Mouse (Mus musculus): Measurements from ENCODE around the gene Sdf2l1. TPM values are rescaled to one million over a fixed set of nuclear protein-coding genes. Genes with fewer than 3 reads are reported as not detected.

Gene Sdf2l1
- polyA plus RNA-seq, 1 experiment from 2014 or later = 38.4 TPM

DNA sequence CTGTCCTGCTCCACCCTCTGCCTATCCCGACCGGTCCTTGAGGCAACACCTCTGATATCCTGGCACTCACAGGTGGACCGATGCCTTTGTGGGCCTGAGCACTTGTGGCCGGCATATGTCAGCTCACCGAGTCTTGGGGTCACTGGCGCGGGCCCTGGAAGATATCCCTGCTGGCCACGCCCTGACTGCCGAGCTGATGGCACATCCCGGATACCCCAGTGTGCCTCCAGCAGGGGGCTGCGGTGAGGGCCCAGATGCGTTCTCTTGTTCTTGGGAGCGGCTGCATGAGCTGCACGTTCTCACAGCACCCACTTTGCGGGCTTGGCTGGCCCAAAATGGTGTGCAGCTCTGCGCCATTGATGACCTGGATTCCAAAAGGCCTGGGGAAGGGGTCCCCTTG, 15.9 kb upstream of the Sdf2l1 start:
- WGBS = 5% methylated on average over 16 of the region's 16 CpGs
- H3K9ac ChIP-seq (replicated peaks) = peak overlapping the region; percentile 62; the same call in 1 of the 2 replicates
- H3K9me3 ChIP-seq (replicated peaks) = no peaks in the 10 kb centered on the region
- H3K27me3 ChIP-seq (replicated peaks) = no peaks in the 10 kb centered on the region
- 0 out of 2 replicates have a peak, but pooled peaks cover 8% of the 10 kb centered on the region for H3K36me3 ChIP-seq
- H3K4me1 ChIP-seq = peaks cover 17% of the 10 kb centered on the region
- H3K27ac ChIP-seq (replicated peaks) = 0 out of 2 replicates have a peak overlapping the region, but pooled peaks have one; percentile 37
- peak overlapping the region; percentile 93 for H3K4me2 ChIP-seq
- ATAC-seq (ENCODE audit: low FRiP score) = peak; percentile 3; the same call in 1 of the 2 replicates
- peak overlapping the region; percentile 55 for H3K4me3 ChIP-seq (replicated peaks)

DNA sequence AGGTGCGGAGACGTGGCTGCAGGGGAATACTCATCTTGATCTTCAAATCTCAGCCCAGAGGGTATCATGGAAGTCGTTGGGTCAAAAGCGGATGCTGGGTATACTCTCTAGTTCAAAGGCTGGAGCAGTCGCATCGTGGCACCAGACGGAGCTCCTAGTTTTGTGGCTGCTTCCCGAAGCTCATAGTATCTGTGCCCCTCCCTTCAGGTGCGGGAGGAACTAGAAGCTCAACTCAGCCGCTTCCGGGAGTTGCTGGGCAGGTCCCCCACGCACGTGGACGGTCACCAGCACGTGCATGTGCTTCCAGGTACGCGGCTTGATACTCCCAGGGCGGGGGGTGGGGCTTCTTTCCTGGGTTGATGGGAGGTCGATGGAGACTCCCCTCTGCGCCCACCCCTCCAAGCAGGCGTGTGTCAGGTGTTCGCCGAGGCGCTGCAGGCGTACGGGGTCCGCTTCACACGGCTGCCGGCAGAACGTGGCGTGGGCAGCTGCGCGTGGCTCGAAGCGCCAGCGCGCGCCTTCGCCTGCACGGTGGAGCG, 15.3 kb upstream of the Sdf2l1 start:
- Histone ChIP-seq H3K27ac (replicated peaks) (peak overlapping the region; percentile 64), H3K4me2 (peak overlapping the region; percentile 93), H3K9ac (replicated peaks) (peak overlapping the region; percentile 62), H3K4me1 (peaks cover 17% of the 10 kb centered on the region), H3K36me3 (0 out of 2 replicates have a peak, but pooled peaks cover 8% of the 10 kb centered on the region), H3K27me3 (replicated peaks) (no peaks in the 10 kb centered on the region), H3K4me3 (replicated peaks) (peak overlapping the region; percentile 55), H3K9me3 (replicated peaks) (no peaks in the 10 kb centered on the region)
- under 1% methylated on average over 41 of the region's 41 CpGs for WGBS
- ATAC-seq (ENCODE audit: low FRiP score) = peak; percentile 68

DNA sequence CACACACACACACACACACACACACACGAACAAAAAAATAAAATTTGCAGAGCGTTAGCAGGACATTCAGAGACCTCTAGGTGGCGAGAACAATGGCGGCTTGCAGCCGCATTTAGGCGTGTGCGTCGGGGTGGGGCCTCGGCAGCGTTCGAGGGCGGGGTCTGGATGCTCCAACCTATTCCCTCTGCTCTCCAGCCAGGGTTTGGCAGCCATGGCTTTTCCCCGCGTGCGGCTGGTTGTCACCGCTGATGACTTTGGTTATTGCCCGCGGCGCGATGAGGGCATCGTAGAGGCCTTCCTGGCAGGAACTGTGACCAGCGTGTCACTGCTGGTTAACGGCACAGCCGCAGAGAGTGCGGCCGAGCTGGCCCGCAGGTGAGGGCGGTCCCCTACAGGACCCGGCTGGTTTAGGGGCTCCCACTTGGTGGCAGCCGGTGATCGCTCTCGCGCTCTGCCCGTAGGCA, 14.6 kb upstream of the Sdf2l1 start, which contains the start of gene Ccdc116:
TSS of gene Ccdc116 (minus strand) at position 458 of the 464 bp plus-strand sequence.
- Histone ChIP-seq H3K4me3 (replicated peaks) (peak within 1 kb of the TSS; percentile 55), H3K27ac (replicated peaks) (peak within 1 kb of the TSS; percentile 64), H3K9ac (replicated peaks) (peak within 1 kb of the TSS; percentile 62), H3K9me3 (replicated peaks) (no peaks in the 10 kb centered on the region), H3K4me1 (peaks cover 17% of the 10 kb centered on the region), H3K4me2 (peak within 1 kb of the TSS; percentile 93), H3K27me3 (replicated peaks) (no peaks in the 10 kb centered on the region), H3K36me3 (0 out of 2 replicates have a peak, but pooled peaks cover 5% of the 10 kb centered on the region)
- peak; percentile 90 for ATAC-seq (ENCODE audit: low FRiP score)
- WGBS = under 1% methylated on average over 34 of the region's 34 CpGs

DNA sequence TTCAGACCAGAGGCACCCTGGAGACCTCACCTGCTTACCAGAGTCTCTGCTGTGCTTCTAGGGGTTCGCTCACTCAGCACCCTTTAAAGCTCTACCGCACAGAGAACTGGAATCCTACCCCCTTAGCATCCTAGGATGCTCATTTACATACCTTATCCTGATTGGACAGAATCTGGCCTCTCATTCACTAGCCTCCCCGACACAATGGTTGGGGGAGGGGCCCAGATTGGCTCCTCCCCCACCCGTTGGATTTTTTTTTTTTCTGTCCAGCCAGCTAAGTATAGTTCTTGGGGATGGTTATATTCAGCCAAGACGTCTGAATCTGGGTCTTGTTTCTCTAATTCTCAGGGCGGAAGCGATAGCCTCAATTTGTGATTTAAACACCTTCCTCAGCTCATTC, 12.2 kb upstream of the Sdf2l1 start, which contains the start of gene Ydjc:
TSS of gene Ydjc (plus strand) at position 283 of the 400 bp plus-strand sequence.
- Histone ChIP-seq H3K27me3 (replicated peaks) (no peaks in the 10 kb centered on the region), H3K9me3 (replicated peaks) (no peaks in the 10 kb centered on the region), H3K9ac (replicated peaks) (no peak within 1 kb of the TSS), H3K27ac (replicated peaks) (no peak within 1 kb of the TSS), H3K4me3 (replicated peaks) (no peak within 1 kb of the TSS), H3K4me2 (no peak within 1 kb of the TSS), H3K4me1 (peaks cover 17% of the 10 kb centered on the region), H3K36me3 (no peaks in the 10 kb centered on the region)
- ATAC-seq (ENCODE audit: low FRiP score) = no peak
- 24% methylated on average over 7 of the region's 7 CpGs for WGBS

DNA sequence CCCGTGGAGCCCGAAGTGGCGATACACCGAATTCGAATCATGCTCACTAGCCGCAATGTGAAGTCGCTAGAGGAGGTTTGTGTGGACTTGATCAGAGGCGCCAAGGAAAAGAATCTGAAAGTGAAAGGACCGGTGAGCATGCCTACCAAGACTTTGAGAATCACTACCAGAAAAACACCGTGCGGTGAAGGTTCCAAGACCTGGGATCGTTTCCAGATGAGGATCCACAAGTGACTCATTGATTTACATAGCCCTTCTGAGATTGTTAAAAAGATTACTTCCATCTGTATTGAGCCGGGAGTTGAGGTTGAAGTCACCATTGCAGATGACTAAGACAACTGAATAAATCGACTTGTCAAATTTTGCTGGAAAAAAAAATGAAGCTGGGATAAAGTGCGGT, 5.2 kb upstream of the Sdf2l1 start:
- H3K4me3 ChIP-seq (replicated peaks) = no peak overlapping the region
- no peaks in the 10 kb centered on the region for H3K36me3 ChIP-seq
- 89% methylated on average over 15 of the region's 15 CpGs for WGBS

DNA sequence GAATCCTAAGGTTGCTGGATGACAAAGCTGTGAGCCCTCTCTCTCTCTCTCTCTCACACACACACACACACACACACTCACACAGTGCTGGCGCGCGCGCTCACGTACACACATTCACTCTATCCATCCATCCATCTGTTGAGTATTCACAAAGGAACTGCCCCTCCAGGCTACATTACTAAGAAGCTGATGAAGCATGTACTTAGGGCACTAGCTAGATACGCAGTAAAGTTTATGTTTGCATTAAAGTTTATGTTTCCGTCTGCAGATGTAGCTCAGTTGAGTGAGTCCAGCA, 670 bp upstream of the Sdf2l1 start:
- peak overlapping the region; percentile 83 for H3K4me3 ChIP-seq (replicated peaks)
- H3K4me1 ChIP-seq = peaks cover 17% of the 10 kb centered on the region
- H3K9me3 ChIP-seq (replicated peaks) = no peaks in the 10 kb centered on the region
- no peaks in the 10 kb centered on the region for H3K36me3 ChIP-seq
- peak; percentile 34; the same call in 1 of the 2 replicates for ATAC-seq (ENCODE audit: low FRiP score)
- H3K9ac ChIP-seq (replicated peaks) = peak overlapping the region; percentile 18; the same call in 1 of the 2 replicates
- H3K27ac ChIP-seq (replicated peaks) = no peak overlapping the region
- H3K27me3 ChIP-seq (replicated peaks) = no peaks in the 10 kb centered on the region
- WGBS = 34% methylated on average over 7 of the region's 7 CpGs
- peak overlapping the region; percentile 87 for H3K4me2 ChIP-seq

More for the DNA sequence above, 5.2 kb upstream of the Sdf2l1 start:
- no peak for ATAC-seq (ENCODE audit: low FRiP score)
- Histone ChIP-seq H3K4me2 (no peak overlapping the region), H3K27me3 (replicated peaks) (no peaks in the 10 kb centered on the region), H3K27ac (replicated peaks) (no peak overlapping the region), H3K4me1 (peaks cover 7% of the 10 kb centered on the region), H3K9me3 (replicated peaks) (no peaks in the 10 kb centered on the region), H3K9ac (replicated peaks) (no peak overlapping the region)

DNA sequence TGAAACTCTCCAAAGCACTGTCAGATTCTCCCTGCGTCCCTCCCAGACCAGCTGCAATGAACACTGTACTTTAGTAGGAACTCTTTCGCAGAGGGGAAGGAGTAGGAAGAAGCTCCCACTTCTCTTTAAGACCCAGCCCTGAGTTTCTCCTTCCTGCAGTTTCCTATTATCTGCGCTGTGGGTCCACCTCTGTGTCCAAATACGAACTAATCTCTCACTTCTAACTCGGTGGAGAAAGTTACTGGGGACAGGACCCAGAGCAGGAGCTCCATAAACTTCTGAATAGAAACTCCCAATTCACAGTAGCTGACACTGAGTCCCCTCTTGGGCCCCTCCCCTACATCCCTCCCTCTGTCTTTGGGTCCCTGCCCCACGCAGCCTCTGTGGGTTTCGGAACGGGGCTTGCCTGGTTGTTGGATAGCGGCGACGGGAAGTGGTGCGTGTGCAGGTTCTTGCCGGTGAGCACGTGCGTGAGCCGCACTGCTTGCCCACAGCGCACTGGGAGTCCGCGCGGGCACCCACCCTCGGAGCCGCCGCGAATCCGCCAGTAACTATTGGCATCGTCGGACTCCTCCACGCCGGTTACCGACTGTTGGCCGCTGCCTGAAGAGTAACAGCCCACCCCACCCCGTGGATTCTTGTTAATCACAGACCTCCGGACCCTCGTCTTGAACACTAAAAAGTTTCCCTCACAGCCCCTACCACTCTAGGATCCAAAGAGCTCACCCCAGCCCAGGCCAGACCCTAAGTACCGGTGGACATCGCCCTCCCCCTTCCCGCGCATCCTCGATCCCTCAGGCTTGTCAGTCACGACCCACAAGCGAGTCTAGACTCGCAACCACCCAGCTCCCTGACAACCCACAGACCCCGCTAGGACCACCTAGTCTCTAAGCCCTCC, 743 bp downstream of the Sdf2l1 start:
- peak overlapping the region; percentile 87 for H3K4me2 ChIP-seq
- H3K9me3 ChIP-seq (replicated peaks) = no peaks in the 10 kb centered on the region
- H3K36me3 ChIP-seq = no peaks in the 10 kb centered on the region
- peak overlapping the region; percentile 83 for H3K4me3 ChIP-seq (replicated peaks)
- no peaks in the 10 kb centered on the region for H3K27me3 ChIP-seq (replicated peaks)
- H3K27ac ChIP-seq (replicated peaks) = peak overlapping the region; percentile 81
- peak; percentile 7; the same call in 1 of the 2 replicates for ATAC-seq (ENCODE audit: low FRiP score)
- WGBS = 4% methylated on average over 43 of the region's 43 CpGs
- H3K4me1 ChIP-seq = peaks cover 17% of the 10 kb centered on the region
- peak overlapping the region; percentile 61 for H3K9ac ChIP-seq (replicated peaks)

DNA sequence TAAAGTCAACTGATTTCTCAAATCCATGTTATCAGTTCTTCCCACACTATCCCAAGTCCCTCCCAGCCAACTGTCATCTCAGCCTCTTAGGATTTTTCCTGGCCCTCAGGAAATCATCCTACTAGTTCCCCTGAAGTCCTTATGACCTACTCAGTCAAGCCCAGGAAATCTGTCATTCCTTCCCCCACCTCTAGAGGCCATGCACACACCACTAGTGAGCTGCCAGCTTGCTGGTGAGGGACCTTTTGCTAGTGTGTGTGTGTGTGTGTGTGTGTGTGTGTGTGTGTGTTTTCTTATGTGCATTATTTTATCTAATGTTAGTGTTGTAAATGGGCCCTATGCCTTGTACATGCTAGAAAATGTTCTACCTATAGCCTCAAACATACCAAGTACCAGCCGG, 4.9 kb downstream of the Sdf2l1 start:
- Histone ChIP-seq H3K4me1 (peaks cover 31% of the 10 kb centered on the region), H3K9me3 (replicated peaks) (no peaks in the 10 kb centered on the region), H3K27ac (replicated peaks) (no peak overlapping the region), H3K9ac (replicated peaks) (no peak overlapping the region), H3K4me3 (replicated peaks) (no peak overlapping the region), H3K27me3 (replicated peaks) (no peaks in the 10 kb centered on the region), H3K36me3 (no peaks in the 10 kb centered on the region), H3K4me2 (no peak overlapping the region)
- WGBS = 93% methylated on average over 1 of the region's 1 CpGs
- no peak for ATAC-seq (ENCODE audit: low FRiP score)

DNA sequence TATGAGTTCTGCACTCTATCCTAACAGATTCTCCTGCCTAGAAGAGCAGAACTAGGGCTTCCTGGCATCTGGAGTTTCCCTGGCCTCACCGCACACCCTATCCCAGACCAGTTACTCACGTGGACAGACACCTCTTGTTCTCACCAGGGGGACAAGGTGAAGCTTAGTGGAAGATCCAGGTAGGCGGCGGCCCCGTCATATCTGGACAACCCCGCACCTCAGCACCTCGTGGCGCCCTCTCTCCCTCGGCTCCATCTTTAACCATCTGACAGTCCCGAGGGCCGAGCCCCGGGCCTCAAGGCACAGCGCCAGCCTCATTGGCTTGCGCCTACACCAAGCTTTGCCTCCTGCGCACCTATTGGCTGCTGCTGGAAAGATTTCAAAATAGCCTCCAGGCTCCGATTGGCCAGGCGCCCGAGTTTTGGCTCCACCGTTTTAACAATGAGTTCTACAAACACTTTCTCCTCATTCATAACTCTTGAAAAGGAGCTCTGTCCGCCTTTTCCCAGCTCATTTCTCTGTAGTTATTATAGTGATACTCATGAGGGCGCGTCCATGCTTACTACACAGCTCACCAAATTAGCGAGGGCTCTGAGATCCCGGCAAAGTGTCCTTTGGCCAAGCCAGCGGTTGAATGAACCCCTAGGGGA, 7.2 kb downstream of the Sdf2l1 start, which contains the start of gene 2610318N02Rik:
TSS of gene 2610318N02Rik (minus strand) at position 297 of the 650 bp plus-strand sequence.
- Histone ChIP-seq H3K4me2 (peak within 1 kb of the TSS; percentile 81), H3K36me3 (no peaks in the 10 kb centered on the region), H3K27ac (replicated peaks) (no peak within 1 kb of the TSS), H3K4me1 (peaks cover 21% of the 10 kb centered on the region), H3K4me3 (replicated peaks) (peak within 1 kb of the TSS; percentile 42), H3K9ac (replicated peaks) (peak within 1 kb of the TSS; percentile 18), H3K27me3 (replicated peaks) (no peaks in the 10 kb centered on the region), H3K9me3 (replicated peaks) (no peaks in the 10 kb centered on the region)
- ATAC-seq (ENCODE audit: low FRiP score) = peak; percentile 90
- WGBS = 0% methylated on average over 25 of the region's 25 CpGs

DNA sequence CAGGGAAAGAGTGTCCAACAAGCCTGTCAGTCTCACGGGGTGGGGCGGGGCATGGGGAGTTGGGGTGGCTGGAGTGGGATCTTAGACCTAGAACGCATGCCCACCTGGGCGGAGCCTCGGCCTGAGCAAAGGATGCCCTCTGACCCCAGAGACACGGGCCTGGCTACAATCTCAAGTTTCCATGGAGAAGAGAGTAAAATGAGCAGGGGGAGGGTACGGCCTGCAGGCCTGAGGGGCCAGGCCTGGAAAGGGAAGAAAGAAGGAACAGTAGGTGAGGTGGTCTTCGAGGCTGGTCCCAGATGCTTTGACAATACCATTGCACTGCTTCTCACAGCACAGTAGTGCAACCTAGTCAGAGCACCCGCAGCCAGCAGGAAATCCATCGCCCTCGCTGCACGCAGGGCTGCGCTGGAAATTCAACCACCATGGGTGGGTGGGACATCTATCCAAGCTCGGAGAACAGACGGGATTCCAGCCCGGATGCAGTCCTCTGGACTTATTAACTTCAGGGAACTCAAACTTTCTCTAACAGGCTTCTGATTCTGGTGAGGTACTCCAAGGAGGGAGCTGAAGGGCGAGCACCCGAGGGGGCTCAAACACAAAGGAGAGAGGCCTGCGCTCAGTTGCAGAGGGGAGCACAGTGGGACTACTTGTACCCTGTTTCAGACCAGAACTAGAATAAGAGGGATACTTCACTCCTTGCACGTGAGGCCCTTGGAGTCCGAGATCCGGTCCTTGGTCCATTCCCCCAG, 7.9 kb downstream of the Sdf2l1 start:
- Histone ChIP-seq H3K9ac (replicated peaks) (peak overlapping the region; percentile 18), H3K4me2 (peak overlapping the region; percentile 81), H3K27ac (replicated peaks) (no peak overlapping the region), H3K9me3 (replicated peaks) (no peaks in the 10 kb centered on the region), H3K36me3 (no peaks in the 10 kb centered on the region), H3K27me3 (replicated peaks) (no peaks in the 10 kb centered on the region), H3K4me3 (replicated peaks) (peak overlapping the region; percentile 42), H3K4me1 (peaks cover 21% of the 10 kb centered on the region)
- WGBS = 3% methylated on average over 22 of the region's 22 CpGs
- peak; percentile 12; the same call in 1 of the 2 replicates for ATAC-seq (ENCODE audit: low FRiP score)

DNA sequence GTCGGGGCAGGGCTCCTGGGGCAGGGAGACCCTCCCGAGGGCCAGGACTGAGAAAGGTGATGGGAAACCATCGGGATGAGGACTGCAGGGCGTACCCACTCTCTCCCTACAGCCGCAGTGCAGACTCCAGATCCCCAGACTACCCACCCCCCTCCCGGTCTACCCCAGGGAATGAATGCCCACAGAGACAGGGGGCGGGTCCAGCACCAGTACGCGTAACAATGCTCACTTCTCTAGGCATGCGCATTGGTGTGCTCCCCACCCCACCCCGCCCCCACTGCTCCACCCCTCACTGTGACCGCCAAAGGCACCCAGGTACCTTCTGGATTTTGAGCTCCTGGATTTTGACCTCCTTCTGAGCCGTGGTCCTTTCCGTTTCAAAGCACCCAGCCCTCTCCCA, 10.6 kb downstream of the Sdf2l1 start:
- H3K4me1 ChIP-seq = peaks cover 21% of the 10 kb centered on the region
- H3K36me3 ChIP-seq = no peaks in the 10 kb centered on the region
- H3K4me3 ChIP-seq (replicated peaks) = no peak overlapping the region
- peak; percentile 25; the same call in 1 of the 2 replicates for ATAC-seq (ENCODE audit: low FRiP score)
- WGBS = 37% methylated on average over 13 of the region's 14 CpGs
- no peaks in the 10 kb centered on the region for H3K27me3 ChIP-seq (replicated peaks)
- peak overlapping the region; percentile 37 for H3K4me2 ChIP-seq
- no peak overlapping the region for H3K27ac ChIP-seq (replicated peaks)
- H3K9me3 ChIP-seq (replicated peaks) = no peaks in the 10 kb centered on the region
- no peak overlapping the region for H3K9ac ChIP-seq (replicated peaks)
